Mouse (Mus musculus) stomach, postnatal 0 days (tissue): ENCODE measurements at regions not wholly inside any gene's neighbourhood (a gene's known extent, or its start where the extent isn't known, plus 50 kb on each side); places are given as distances from the start of the nearest gene placed in this dataset.

Source experiments
- CTCF ChIP-seq: IDR thresholded peaks from 2 replicates; pipeline ENCODE4 v1.5.1; 2016; ENCODE audit warnings: antibody characterized with exemption, low read depth, mild to moderate bottlenecking, moderate library complexity
- EP300 ChIP-seq: optimal IDR thresholded peaks from 2 replicates; pipeline ENCODE3; 2016; ENCODE audit warnings: antibody characterized with exemption

- TF ChIP-seq CTCF (no peak), EP300 (no peak)
Observed at GRCm38 (mm10) chr11:19546226-19546625, 377.9 kb upstream of the Spred2 start.
